Mouse (Mus musculus) cerebellum, postnatal 36 days (tissue): ENCODE results near the gene Grk3.

Experiments used
- DNase-seq, 2 experiments: peaks; one replicate each; pipeline ENCODE4 v3.0.0; 2021 to 2022; ENCODE audit warnings: mixed read lengths in 2 of 2

The Grk3 gene

GRCm38 (mm10) chr5:113015236-113016061 lies at the start of gene Grk3:
Grk3 (minus strand) TSS chr5:113015791.
- peak; percentile 64 to 75 for DNase-seq

- DNase-seq = peak; percentile 85 to 88
Measured at GRCm38 (mm10) chr5:113054308-113054707, 38.7 kb upstream of the Grk3 start.

GRCm38 (mm10) chr5:113050581-113051185 lies 35.1 kb upstream of the Grk3 start:
- no peak for DNase-seq

GRCm38 (mm10) chr5:113049876-113050275 lies 34.3 kb upstream of the Grk3 start:
- DNase-seq = no peak

- DNase-seq = no peak
Measured at GRCm38 (mm10) chr5:113045511-113046273, 30.1 kb upstream of the Grk3 start.

- DNase-seq = peak; percentile 91 to 94
Measured at GRCm38 (mm10) chr5:113043531-113043930, 27.9 kb upstream of the Grk3 start.

GRCm38 (mm10) chr5:113041567-113042071 lies 26.0 kb upstream of the Grk3 start:
- peak; percentile 93 for DNase-seq

- DNase-seq = peak; percentile 49 to 57
Measured at GRCm38 (mm10) chr5:113040776-113041175, 25.2 kb upstream of the Grk3 start.

- DNase-seq = no peak
Measured at GRCm38 (mm10) chr5:113038601-113039000, 23.0 kb upstream of the Grk3 start.

GRCm38 (mm10) chr5:113035094-113036047 lies 19.8 kb upstream of the Grk3 start:
- no peak for DNase-seq

GRCm38 (mm10) chr5:113031201-113031754 lies 15.7 kb upstream of the Grk3 start:
- DNase-seq = no peak

GRCm38 (mm10) chr5:113030082-113030481 lies 14.5 kb upstream of the Grk3 start:
- DNase-seq = no peak

GRCm38 (mm10) chr5:113026706-113027105 lies 11.1 kb upstream of the Grk3 start:
- DNase-seq = no peak

- peak in 1 of 2 experiments; percentile 38 for DNase-seq
Measured at GRCm38 (mm10) chr5:113024154-113024764, 8.7 kb upstream of the Grk3 start.

- no peak for DNase-seq
Measured at GRCm38 (mm10) chr5:113018190-113018589, 2.6 kb upstream of the Grk3 start.

GRCm38 (mm10) chr5:113017004-113017403 lies 1.4 kb upstream of the Grk3 start:
- DNase-seq = no peak

- peak; percentile 64 to 69 for DNase-seq
Measured at GRCm38 (mm10) chr5:113014808-113015235, 769 bp downstream of the Grk3 start.

- DNase-seq = peak; percentile 50 to 59
Measured at GRCm38 (mm10) chr5:113014111-113014807, 1.3 kb downstream of the Grk3 start.

- DNase-seq = no peak
Measured at GRCm38 (mm10) chr5:113011926-113012325, 3.7 kb downstream of the Grk3 start.

GRCm38 (mm10) chr5:113009183-113009820 lies 6.3 kb downstream of the Grk3 start:
- DNase-seq = no peak
